In genomic region chr4:95234030-95234555, GRCm38 (mm10) we compare ENCODE assay signal across 14 mouse cellular contexts.
DNase-seq lines count a peak whose midpoint lies in the region; ATAC-seq lines count a peak whose summit lies in the region.
"Had no signal": no experiment of that assay in that cellular context is flagged by ENCODE, and none has a peak within 500 bp of the region (broad histone marks: within the 10 kb centered on the region; RNA-seq: fewer than 3 reads in every experiment).

No protein-coding gene starts in this region.

- 78% methylated on average over 2 of the region's 2 CpGs for WGBS in hindbrain, embryonic 11.5 days

- no peak overlapping the region for H3K4me3 ChIP-seq in hindbrain, embryonic 11.5 days (ENCODE audit: low read depth, low read length)
- H3K4me3 ChIP-seq: heart, embryonic 13.5 days had no signal

- 0 out of 2 replicates have a peak, but pooled peaks have one; percentile 30 for ATAC-seq in megakaryocyte progenitor cell, adult 5-6 weeks (replicated peaks; ENCODE audit: poor library complexity)
- ATAC-seq in hindbrain, embryonic 11.5 days (ENCODE audit: low FRiP score): no peak
- ATAC-seq: forebrain, postnatal 0 days had no signal

- H3K9me3 ChIP-seq in hindbrain, embryonic 11.5 days (ENCODE audit: control insufficient read depth, low read length): no peaks in the 10 kb centered on the region
- H3K9me3 ChIP-seq: heart, embryonic 13.5 days had no signal

- no peaks in the 10 kb centered on the region for H3K36me3 ChIP-seq in hindbrain, embryonic 11.5 days (ENCODE audit: control insufficient read depth, insufficient read depth, low read length)
- H3K36me3 ChIP-seq: heart, embryonic 13.5 days had no signal

- no peaks in the 10 kb centered on the region for H3K4me1 ChIP-seq in hindbrain, embryonic 11.5 days (replicated peaks; ENCODE audit: control insufficient read depth, insufficient read depth, low read length)
- H3K4me1 ChIP-seq: heart, embryonic 13.5 days had no signal

- no peaks in the 10 kb centered on the region for H3K27me3 ChIP-seq in hindbrain, embryonic 11.5 days (ENCODE audit: control insufficient read depth, insufficient read depth, low read length)
- H3K27me3 ChIP-seq: heart, embryonic 13.5 days had no signal

- H3K27ac ChIP-seq in hindbrain, embryonic 11.5 days (ENCODE audit: low read depth, low read length): no peak overlapping the region
- H3K27ac ChIP-seq: heart, embryonic 13.5 days; liver, embryonic 14.5 days had no signal

- intact Hi-C loops in heart, postnatal 10 days (cut with DNase I): no loop called here

- peak; percentile 13 for DNase-seq in adrenal gland, postnatal 10 days
- DNase-seq in adrenal gland, adult (ENCODE audit: inconsistent age in 2 of 2, low spot score in 1 of 2): no peak
- DNase-seq in lung, adult 18-20 months: peak; percentile 30 to 33
- DNase-seq in lung, postnatal 25 days (ENCODE audit: low spot score): no peak
- DNase-seq in heart, postnatal 10 days: peak; percentile 52
- no peak for DNase-seq in hindbrain, embryonic 11.5 days (ENCODE audit: low spot score)
- DNase-seq in spleen, postnatal 4 days (ENCODE audit: low spot score in 2 of 2): no peak
- DNase-seq: adrenal gland, postnatal 25 days; forebrain, postnatal 0 days; layer of hippocampus, adult 9-11 months; right cerebral cortex, postnatal 14 days had no signal

- H3K9ac ChIP-seq in hindbrain, embryonic 11.5 days (ENCODE audit: low read depth, low read length): no peak overlapping the region
- H3K9ac ChIP-seq: forebrain, postnatal 0 days; heart, embryonic 13.5 days; liver, embryonic 14.5 days had no signal

- H3K4me2 ChIP-seq in hindbrain, embryonic 11.5 days (replicated peaks; ENCODE audit: low read depth, low read length): no peak overlapping the region
- H3K4me2 ChIP-seq: heart, embryonic 13.5 days had no signal

Comparison
In these comparisons a context has a peak if more than half of its experiments do, and no peak if none do; other contexts are left out.
1. DNase-seq: peak in adrenal gland, postnatal 10 days (single experiment), lung, adult 18-20 months (2 of 2) and heart, postnatal 10 days (2 of 2); none in adrenal gland, adult (0 of 2), lung, postnatal 25 days (single experiment), hindbrain, embryonic 11.5 days (single experiment) and spleen, postnatal 4 days (0 of 2).